Mouse (Mus musculus): ENCODE results near the gene Syt1. TPM values are rescaled to one million over a fixed set of nuclear protein-coding genes. Genes with fewer than 3 reads are reported as not detected.

Gene Syt1
- polyA plus RNA-seq, 1 experiment = 748 TPM

- no peak for TF ChIP-seq POLR2A (IDR thresholded peaks at IDR 0.05; ENCODE audit: extremely low read depth, insufficient read depth, low read length)
- no peak for TF ChIP-seq CTCF (IDR thresholded peaks at IDR 0.05; ENCODE audit: extremely low read depth, insufficient read depth, low read length)
- Histone ChIP-seq H3K4me3 (ENCODE audit: insufficient read depth, low read length) (no peak overlapping the region), H3K27ac (ENCODE audit: insufficient read depth, low read length) (no peak overlapping the region; the same call in 1 of the 2 replicates), H3K4me1 (ENCODE audit: control insufficient read depth, insufficient read depth, low read length) (peaks cover 3% of the 10 kb centered on the region)
Observed at GRCm38 (mm10) chr10:108517076-108517475, 493.7 kb downstream of the Syt1 start.

- Histone ChIP-seq H3K4me1 (ENCODE audit: control insufficient read depth, insufficient read depth, low read length) (peaks cover 7% of the 10 kb centered on the region; the same call in 1 of the 2 replicates), H3K27ac (ENCODE audit: insufficient read depth, low read length) (peak overlapping the region; percentile 84; the same call in 1 of the 2 replicates), H3K4me3 (ENCODE audit: insufficient read depth, low read length) (no peak overlapping the region)
- TF ChIP-seq CTCF (IDR thresholded peaks at IDR 0.05; ENCODE audit: extremely low read depth, insufficient read depth, low read length) (no peak), POLR2A (IDR thresholded peaks at IDR 0.05; ENCODE audit: extremely low read depth, insufficient read depth, low read length) (no peak)
Observed at GRCm38 (mm10) chr10:108514671-108515070, 496.1 kb downstream of the Syt1 start.

GRCm38 (mm10) chr10:108509579-108509978, 501.2 kb downstream of the Syt1 start:
- no peak for TF ChIP-seq CTCF (IDR thresholded peaks at IDR 0.05; ENCODE audit: extremely low read depth, insufficient read depth, low read length)
- no peak for TF ChIP-seq POLR2A (IDR thresholded peaks at IDR 0.05; ENCODE audit: extremely low read depth, insufficient read depth, low read length)
- H3K4me1 ChIP-seq (ENCODE audit: control insufficient read depth, insufficient read depth, low read length) = peaks cover 16% of the 10 kb centered on the region
- no peak overlapping the region for H3K27ac ChIP-seq (ENCODE audit: insufficient read depth, low read length)
- no peak overlapping the region for H3K4me3 ChIP-seq (ENCODE audit: insufficient read depth, low read length)

GRCm38 (mm10) chr10:108506917-108507316, 503.9 kb downstream of the Syt1 start:
- TF ChIP-seq CTCF (IDR thresholded peaks at IDR 0.05; ENCODE audit: extremely low read depth, insufficient read depth, low read length) (no peak), POLR2A (IDR thresholded peaks at IDR 0.05; ENCODE audit: extremely low read depth, insufficient read depth, low read length) (no peak)
- no peak overlapping the region for H3K4me3 ChIP-seq (ENCODE audit: insufficient read depth, low read length)
- no peak overlapping the region for H3K27ac ChIP-seq (ENCODE audit: insufficient read depth, low read length)
- peaks cover 19% of the 10 kb centered on the region for H3K4me1 ChIP-seq (ENCODE audit: control insufficient read depth, insufficient read depth, low read length)

- H3K27ac ChIP-seq (ENCODE audit: insufficient read depth, low read length) = no peak overlapping the region; the same call in 1 of the 2 replicates
- H3K4me3 ChIP-seq (ENCODE audit: insufficient read depth, low read length) = no peak overlapping the region
- no peak for TF ChIP-seq CTCF (IDR thresholded peaks at IDR 0.05; ENCODE audit: extremely low read depth, insufficient read depth, low read length)
- no peak for TF ChIP-seq POLR2A (IDR thresholded peaks at IDR 0.05; ENCODE audit: extremely low read depth, insufficient read depth, low read length)
- peaks cover 13% of the 10 kb centered on the region for H3K4me1 ChIP-seq (ENCODE audit: control insufficient read depth, insufficient read depth, low read length)
Observed at GRCm38 (mm10) chr10:108504925-108505324, 505.9 kb downstream of the Syt1 start.

GRCm38 (mm10) chr10:108504128-108504870, 506.5 kb downstream of the Syt1 start:
- Histone ChIP-seq H3K27ac (ENCODE audit: insufficient read depth, low read length) (no peak overlapping the region), H3K4me3 (ENCODE audit: insufficient read depth, low read length) (no peak overlapping the region), H3K4me1 (ENCODE audit: control insufficient read depth, insufficient read depth, low read length) (peaks cover 15% of the 10 kb centered on the region)
- TF ChIP-seq CTCF (IDR thresholded peaks at IDR 0.05; ENCODE audit: extremely low read depth, insufficient read depth, low read length) (no peak), POLR2A (IDR thresholded peaks at IDR 0.05; ENCODE audit: extremely low read depth, insufficient read depth, low read length) (no peak)

- H3K4me3 ChIP-seq (ENCODE audit: insufficient read depth, low read length) = no peak overlapping the region
- TF ChIP-seq CTCF (IDR thresholded peaks at IDR 0.05; ENCODE audit: extremely low read depth, insufficient read depth, low read length) (no peak), POLR2A (IDR thresholded peaks at IDR 0.05; ENCODE audit: extremely low read depth, insufficient read depth, low read length) (no peak)
Observed at GRCm38 (mm10) chr10:108490231-108490630, 520.6 kb downstream of the Syt1 start.

GRCm38 (mm10) chr10:108483991-108484390, 526.8 kb downstream of the Syt1 start:
- TF ChIP-seq POLR2A (IDR thresholded peaks at IDR 0.05; ENCODE audit: extremely low read depth, insufficient read depth, low read length) = no peak
- TF ChIP-seq CTCF (IDR thresholded peaks at IDR 0.05; ENCODE audit: extremely low read depth, insufficient read depth, low read length) = no peak
- no peak overlapping the region for H3K27ac ChIP-seq (ENCODE audit: insufficient read depth, low read length)
- no peak overlapping the region for H3K4me3 ChIP-seq (ENCODE audit: insufficient read depth, low read length)
- H3K4me1 ChIP-seq (ENCODE audit: control insufficient read depth, insufficient read depth, low read length) = peaks cover 2% of the 10 kb centered on the region; the same call in 1 of the 2 replicates

More at GRCm38 (mm10) chr10:108490231-108490630, 520.6 kb downstream of the Syt1 start:
- Histone ChIP-seq H3K27ac (ENCODE audit: insufficient read depth, low read length) (no peak overlapping the region), H3K4me1 (ENCODE audit: control insufficient read depth, insufficient read depth, low read length) (no peaks in the 10 kb centered on the region)

- TF ChIP-seq POLR2A (IDR thresholded peaks at IDR 0.05; ENCODE audit: extremely low read depth, insufficient read depth, low read length) = no peak
- TF ChIP-seq CTCF (IDR thresholded peaks at IDR 0.05; ENCODE audit: extremely low read depth, insufficient read depth, low read length) = no peak
- no peak overlapping the region for H3K27ac ChIP-seq (ENCODE audit: insufficient read depth, low read length)
- no peak overlapping the region for H3K4me3 ChIP-seq (ENCODE audit: insufficient read depth, low read length)
- H3K4me1 ChIP-seq (ENCODE audit: control insufficient read depth, insufficient read depth, low read length) = peaks cover 2% of the 10 kb centered on the region; the same call in 1 of the 2 replicates
Observed at GRCm38 (mm10) chr10:108480146-108480850, 530.5 kb downstream of the Syt1 start.

Measured in cortical plate, adult 2 months (tissue).